Mouse (Mus musculus): Measurements from ENCODE around the gene Parp16. TPM values are rescaled to one million over a fixed set of nuclear protein-coding genes. Genes with fewer than 3 reads are reported as not detected.

Gene Parp16
- total RNA-seq (2021) = 1 to 10 TPM; 4.1 TPM
- long read RNA-seq, experiment 1, partial matches to known transcripts = 3 of 3 reads
- long read RNA-seq, experiment 1, other reads (novel, unspliced or antisense) = 0 of 3 reads
- long read RNA-seq, experiment 2, partial matches to known transcripts = 0 of 5 reads
- long read RNA-seq, experiment 2, other reads (novel, unspliced or antisense) = 1 of 5 reads

DNA sequence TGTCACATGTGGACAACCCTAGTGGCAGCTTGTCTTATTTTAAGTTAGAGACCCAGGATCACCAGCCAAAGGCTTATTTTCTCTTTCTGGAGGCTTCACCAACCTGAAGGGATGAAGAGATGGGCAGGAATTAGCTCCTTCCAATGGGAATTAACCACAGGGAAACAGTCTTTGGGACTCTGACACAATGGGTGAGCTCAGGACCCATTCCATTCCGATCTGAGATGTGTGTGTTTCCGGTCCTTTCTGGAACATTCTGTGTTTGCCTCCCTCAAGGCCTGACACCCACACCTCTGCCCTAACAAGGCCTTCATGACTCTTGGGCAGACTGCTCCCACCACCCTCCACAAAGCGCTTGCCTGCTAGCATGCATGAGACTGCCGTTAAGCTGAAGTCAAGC is at the start of gene Parp16:
Parp16 (plus strand) TSS at position 301 of the 400 bp plus-strand sequence.
- DNase-seq (ENCODE audit: low spot score in 2 of 2) = no peak

DNA sequence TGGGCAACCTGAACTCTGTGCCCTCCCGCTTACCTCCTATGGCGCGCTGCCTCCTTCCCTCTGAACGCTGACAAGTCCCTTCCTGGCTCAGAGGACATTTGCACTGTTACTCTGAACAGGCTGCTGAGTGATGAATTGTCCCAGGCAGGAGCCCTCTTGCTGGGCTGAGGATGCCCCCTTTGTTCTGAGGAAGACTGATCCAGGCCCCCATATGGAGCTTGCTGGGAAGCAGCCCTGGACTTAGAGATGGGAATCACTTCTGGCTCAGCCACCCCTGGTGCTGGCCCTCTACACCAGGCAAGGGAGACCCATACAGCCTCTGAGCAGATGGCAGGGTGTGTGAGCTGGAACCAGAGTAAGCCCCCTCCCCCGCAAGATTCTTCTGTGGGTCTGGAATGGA is 49.2 kb upstream of the Parp16 start:
- DNase-seq (ENCODE audit: low spot score in 2 of 2) = no peak

GRCm38 (mm10) chr9:65148507-65148906 is 46.6 kb upstream of the Parp16 start:
- no peak for DNase-seq (ENCODE audit: low spot score in 2 of 2)

DNA sequence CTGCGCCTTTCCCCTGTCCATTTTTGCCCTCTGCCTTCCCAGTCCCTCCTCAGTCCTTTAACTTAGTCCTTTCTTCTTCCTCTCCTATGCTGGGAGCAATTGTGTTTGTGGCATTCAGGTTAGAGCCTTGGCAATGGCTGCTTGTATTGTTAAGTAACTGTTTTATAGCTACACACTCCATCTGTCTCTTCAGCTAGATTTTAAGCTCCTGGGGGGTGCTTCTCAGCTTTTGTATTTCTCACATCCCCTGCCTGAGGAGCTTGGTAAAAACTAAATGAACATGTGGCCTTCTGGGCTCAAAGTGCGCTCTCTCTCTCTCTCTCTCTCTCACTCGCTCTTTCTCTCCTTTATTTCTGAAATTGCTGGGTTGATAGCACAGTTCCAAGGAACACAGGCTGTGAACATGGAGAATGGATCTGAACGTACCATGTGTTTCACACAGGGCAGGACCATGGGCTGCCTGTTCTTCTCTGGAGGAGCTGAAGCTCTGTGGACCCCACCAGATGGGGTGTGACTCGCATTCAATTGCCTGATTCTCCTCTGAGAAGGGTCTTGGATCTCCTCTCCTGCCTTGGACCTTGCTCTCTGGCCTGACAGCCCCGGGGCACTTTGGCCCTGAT is 42.3 kb upstream of the Parp16 start:
- peak in 1 of 2 experiments; percentile 49 for DNase-seq (ENCODE audit: low spot score in 2 of 2)

DNA sequence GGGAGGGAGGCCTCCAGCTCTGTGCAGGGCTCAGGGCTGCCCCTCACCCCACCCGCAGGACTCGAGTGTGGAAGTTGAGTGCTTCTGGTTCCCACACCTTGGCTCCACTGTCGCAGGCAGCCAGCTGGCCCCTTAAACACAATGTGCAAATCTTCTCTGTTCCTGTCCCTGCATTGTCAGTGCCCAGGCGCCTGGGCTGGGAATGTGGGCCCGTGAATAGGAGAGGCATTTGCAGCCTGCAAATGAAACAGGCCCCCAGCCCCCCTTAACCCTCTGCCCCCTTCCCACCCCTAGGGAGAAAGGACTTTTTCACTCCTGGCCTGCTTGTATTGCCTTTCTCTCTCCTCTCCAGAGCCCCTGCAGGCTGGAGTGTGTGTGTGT is 41.8 kb upstream of the Parp16 start:
- peak in 1 of 2 experiments; percentile 45 for DNase-seq (ENCODE audit: low spot score in 2 of 2)

- no peak for DNase-seq (ENCODE audit: low spot score in 2 of 2)
Observed at GRCm38 (mm10) chr9:65154692-65155455, 40.3 kb upstream of the Parp16 start.

DNA sequence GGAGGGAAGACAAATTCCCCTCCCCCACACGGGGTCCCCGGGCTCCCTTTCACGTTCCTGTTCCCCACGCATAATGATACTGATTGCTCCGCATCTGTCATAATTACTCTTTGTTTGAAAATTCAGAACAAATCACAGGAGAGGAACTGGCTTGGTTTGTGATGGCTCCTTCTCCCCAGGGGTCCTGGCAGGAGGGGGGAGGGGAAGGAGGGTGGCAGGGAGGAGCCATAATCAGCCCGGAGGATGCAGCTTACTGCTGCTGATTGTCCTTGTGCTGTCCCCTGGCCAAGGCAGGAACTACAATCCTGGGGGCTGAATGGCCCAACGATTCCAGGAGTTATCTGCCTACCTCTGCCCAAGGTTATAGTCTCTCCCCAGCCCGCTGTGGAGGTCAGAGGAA is 38.5 kb upstream of the Parp16 start:
- no peak for DNase-seq (ENCODE audit: low spot score in 2 of 2)

DNA sequence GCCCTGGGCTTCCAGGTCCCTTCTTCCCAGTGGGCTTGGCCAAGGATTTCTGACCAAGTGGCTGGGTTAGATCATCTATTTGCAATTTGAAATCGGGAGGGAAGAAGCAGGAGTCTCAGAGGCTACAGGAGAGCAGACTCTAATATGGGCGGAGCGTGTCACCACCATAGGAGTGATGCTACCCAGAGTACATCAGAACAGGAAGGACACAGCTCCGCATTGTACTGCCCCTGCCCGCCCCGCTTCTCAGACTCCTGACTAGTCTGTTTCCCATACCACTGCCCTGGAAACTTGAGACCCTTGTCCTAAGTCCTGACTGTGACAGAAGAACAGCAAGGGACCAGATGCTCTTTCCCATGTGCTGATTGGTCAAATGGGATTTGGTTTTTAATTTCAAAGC is 37.5 kb upstream of the Parp16 start:
- DNase-seq (ENCODE audit: low spot score in 2 of 2) = no peak

- no peak for DNase-seq (ENCODE audit: low spot score in 2 of 2)
Observed at GRCm38 (mm10) chr9:65161188-65161587, 34.0 kb upstream of the Parp16 start.

GRCm38 (mm10) chr9:65161881-65162280 is 33.3 kb upstream of the Parp16 start:
- no peak for DNase-seq (ENCODE audit: low spot score in 2 of 2)

GRCm38 (mm10) chr9:65162711-65163639 is 32.2 kb upstream of the Parp16 start:
- DNase-seq (ENCODE audit: low spot score in 2 of 2) = peak in 1 of 2 experiments; percentile 32

- no peak for DNase-seq (ENCODE audit: low spot score in 2 of 2)
Observed at GRCm38 (mm10) chr9:65164870-65165269, 30.3 kb upstream of the Parp16 start.

GRCm38 (mm10) chr9:65166386-65166785 is 28.8 kb upstream of the Parp16 start:
- DNase-seq (ENCODE audit: low spot score in 2 of 2) = no peak

DNA sequence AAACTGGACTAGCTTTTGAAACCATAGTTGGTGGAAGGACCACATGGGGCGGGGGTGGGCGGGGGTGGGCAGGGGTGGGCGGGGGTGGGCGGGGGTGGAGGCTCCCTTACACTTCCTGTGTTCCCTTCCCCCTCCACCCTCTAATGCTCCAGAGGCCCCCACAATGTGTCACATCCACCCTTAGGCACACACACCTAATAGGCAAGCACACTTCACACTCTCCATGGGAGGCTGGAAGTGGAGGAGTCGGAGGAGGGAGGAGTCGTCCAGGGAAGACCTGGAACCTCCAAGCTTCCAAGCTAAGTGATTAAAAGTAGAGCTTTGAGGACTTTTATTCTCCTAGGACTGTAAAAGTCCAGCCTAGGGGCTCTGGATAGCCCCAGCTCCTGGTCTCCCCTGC is 26.6 kb upstream of the Parp16 start:
- DNase-seq (ENCODE audit: low spot score in 2 of 2) = no peak

DNA sequence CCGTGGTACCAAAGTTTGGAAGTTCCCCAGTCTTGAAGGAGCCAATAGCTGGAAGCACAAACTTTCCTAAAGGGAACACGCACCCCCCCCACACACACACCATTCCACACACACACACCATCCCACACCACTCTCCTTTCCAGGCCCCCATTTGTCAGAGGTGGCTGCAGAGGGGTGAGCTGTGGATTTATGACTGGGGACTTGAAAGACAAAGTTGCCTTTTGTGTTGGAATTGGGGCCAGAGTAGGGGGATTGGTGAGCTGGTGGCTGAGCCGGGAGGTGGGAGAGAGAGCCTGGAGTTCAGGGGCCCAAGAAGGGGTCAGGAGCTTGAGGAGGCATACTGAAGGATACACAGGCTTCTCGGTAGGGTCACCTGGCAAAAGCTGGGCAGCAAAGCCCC is 26.2 kb upstream of the Parp16 start:
- no peak for DNase-seq (ENCODE audit: low spot score in 2 of 2)

DNA sequence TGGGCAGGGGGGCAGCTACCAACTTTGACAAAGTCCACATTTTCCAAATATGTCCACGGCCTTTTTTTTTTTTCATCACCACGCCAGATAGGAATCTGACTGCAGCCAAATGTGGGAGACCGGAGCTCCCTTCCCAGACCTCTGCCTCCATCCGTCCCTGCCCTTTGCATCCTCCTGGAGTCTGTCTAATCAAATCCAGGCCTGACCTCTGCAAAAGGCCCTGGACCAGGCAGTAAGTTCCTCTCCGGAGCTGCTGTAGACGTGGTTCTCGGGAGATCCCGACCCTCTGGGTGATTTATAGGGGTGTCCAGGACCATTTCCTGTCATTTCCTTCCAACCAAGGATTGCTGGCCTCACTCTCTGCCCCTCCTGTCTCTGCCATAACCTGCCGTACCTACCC is 22.5 kb upstream of the Parp16 start:
- no peak for DNase-seq (ENCODE audit: low spot score in 2 of 2)

- no peak for DNase-seq (ENCODE audit: low spot score in 2 of 2)
Observed at GRCm38 (mm10) chr9:65175234-65175938, 19.8 kb upstream of the Parp16 start.

DNA sequence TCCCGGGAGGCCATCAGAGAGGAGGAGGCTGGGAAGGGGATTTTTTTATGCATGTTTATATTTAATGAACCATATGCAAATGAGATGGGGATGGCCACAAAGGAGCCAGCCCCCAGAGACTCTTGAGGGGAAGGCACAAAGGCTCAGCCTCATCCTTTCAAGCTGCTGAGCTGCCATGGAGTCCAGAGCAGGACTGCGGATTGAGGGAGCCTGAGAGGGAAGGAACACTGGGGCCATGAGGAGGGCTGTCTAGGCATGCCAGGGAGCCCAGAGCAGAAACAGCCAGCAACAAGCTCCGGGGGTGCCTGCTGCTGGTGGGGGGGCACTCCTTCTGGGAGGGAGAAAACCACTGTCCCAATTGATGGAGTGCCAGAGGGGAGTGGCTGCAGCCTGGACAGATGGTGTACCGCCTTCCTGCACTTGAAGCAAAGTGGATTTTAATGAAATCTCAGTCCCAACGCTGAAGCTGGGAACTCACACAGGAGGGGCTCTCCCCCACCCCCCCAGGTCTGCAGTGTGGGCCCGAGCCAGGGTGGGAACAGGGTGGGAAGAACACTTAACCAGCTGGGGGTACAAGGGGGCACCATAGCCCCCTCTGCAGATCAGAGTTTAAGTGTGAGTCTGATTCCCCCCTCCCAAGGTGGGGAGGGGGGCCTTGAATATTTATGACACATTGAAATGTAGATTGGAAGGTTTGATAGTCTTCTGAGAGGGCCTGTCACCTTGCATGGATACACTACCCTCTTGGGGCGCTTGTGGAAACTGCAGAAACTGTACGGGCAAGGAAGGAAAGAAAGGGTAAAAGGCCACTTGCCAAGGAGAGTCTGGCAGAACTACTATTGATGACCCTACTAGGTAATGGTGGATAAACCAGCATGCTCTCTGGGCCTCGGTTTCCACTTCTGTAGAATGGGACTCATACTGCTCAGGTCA is 18.9 kb upstream of the Parp16 start:
- peak in 1 of 2 experiments; percentile 46 for DNase-seq (ENCODE audit: low spot score in 2 of 2)

DNA sequence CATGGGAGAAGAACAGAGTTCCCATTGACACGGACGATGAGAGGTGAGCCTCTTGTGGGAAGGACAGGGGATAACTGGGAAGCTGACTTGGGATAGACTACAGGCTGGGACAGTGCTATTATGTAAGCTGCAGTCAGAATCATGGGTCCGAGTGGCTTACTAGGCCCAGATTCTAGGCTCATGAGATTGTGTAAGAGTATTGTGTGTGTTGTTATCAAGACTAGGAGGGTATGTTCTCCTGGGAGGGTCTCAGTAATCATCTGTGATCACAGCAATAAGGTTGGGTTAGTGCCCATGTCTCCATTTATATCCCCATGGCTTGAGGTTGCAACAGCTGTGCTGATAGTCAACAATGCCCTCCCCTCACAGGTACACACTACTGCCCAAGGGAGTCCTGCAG is 17.7 kb upstream of the Parp16 start:
- DNase-seq (ENCODE audit: low spot score in 2 of 2) = no peak

DNA sequence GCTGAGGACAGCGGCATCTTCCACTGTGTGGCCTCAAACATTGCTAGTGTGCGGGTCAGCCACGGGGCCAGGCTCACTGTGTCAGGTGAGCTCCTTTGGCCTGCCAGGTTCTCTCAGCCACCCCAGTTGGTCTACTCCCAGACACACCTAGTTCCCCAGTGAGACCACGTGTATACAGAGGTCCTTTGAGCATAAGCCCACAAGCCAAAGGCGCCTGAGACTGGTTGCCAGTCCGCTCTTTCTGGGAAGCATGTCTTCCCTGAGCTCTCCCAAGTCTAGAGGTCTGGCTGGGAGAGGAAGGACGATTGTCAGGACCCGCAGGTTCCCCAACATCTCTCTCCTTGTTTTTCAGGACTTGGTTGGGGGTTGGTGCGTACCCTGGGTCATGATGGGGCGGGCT is 17.2 kb upstream of the Parp16 start:
- DNase-seq (ENCODE audit: low spot score in 2 of 2) = no peak
